Mouse (Mus musculus): ENCODE measurements around the gene Nutf2-ps1.
A peak's percentile ranks its signal among the peaks of the same experiment; 100 is the strongest.

- peak; percentile 54 for TF ChIP-seq BHLHE40 (IDR thresholded peaks at IDR 0.05; ENCODE audit: low read depth, low read length)
- no peak for TF ChIP-seq E2F4 (IDR thresholded peaks at IDR 0.05; ENCODE audit: insufficient replicate concordance, low read depth, low read length)
- no peak for TF ChIP-seq POLR2A (IDR thresholded peaks at IDR 0.05; ENCODE audit: low read depth, low read length)
- no peak for TF ChIP-seq CTCF (conservative IDR thresholded peaks at IDR 0.05 in 1 of 2, IDR thresholded peaks at IDR 0.05 in 1 of 2; ENCODE audit: low read depth in 2 of 2, low read length in 2 of 2)
- peak; percentile 48; the same call in 1 of the 2 replicates for TF ChIP-seq SIN3A (IDR thresholded peaks at IDR 0.05; ENCODE audit: low read length)
- TF ChIP-seq ZNF384 (IDR thresholded peaks at IDR 0.05; ENCODE audit: low read depth, low read length): peak; percentile 99
- peak; percentile 36; the same call in 1 of the 2 replicates for TF ChIP-seq ETS1 (conservative IDR thresholded peaks at IDR 0.05; ENCODE audit: low read depth, low read length)
- TF ChIP-seq ZKSCAN1 (IDR thresholded peaks at IDR 0.05; ENCODE audit: borderline replicate concordance, low read depth, low read length): no peak
- TF ChIP-seq NRF1 (IDR thresholded peaks at IDR 0.05; ENCODE audit: low read depth, low read length): peak; percentile 36; the same call in 1 of the 2 replicates
- no peak for TF ChIP-seq MAX (IDR thresholded peaks at IDR 0.05; ENCODE audit: low read length)
- peak; percentile 63 for TF ChIP-seq EP300 (IDR thresholded peaks at IDR 0.05; ENCODE audit: low read length)
- TF ChIP-seq MAFK (IDR thresholded peaks at IDR 0.05; ENCODE audit: insufficient replicate concordance, low read length): no peak
Observed at GRCm38 (mm10) chr19:53567864-53568263, 21.0 kb downstream of the Nutf2-ps1 start.
